Mouse (Mus musculus) lung, embryonic 14.5 days (tissue): Measurements from ENCODE around the gene Tcirg1. TPM values are rescaled to one million over a fixed set of nuclear protein-coding genes. Genes with fewer than 3 reads are reported as not detected.

Experiments used
- ATAC-seq: fragments of 200-750 bp; cut with Nextera tagmentation; 2 replicates; pipeline ENCODE4 v1.8.0; 2017; ENCODE audit warnings: mild to moderate bottlenecking, moderate TSS enrichment, moderate library complexity; ENCODE audit not compliant: insufficient read depth
- DNase-seq: peaks from one replicate; pipeline ENCODE4 v3.0.0-alpha.2; 2015
- H3K27ac ChIP-seq: fragments of 300-500 bp; sonication (generic); 2 replicates; pipeline ENCODE4 v1.5.1; 2014; ENCODE audit warnings: low read depth, mild to moderate bottlenecking, moderate library complexity
- H3K27me3 ChIP-seq: fragments of 300-500 bp; sonication (generic); 2 replicates; pipeline ENCODE4 v1.6.1; 2014; ENCODE audit warnings: low read length, control low read depth; ENCODE audit not compliant: insufficient read depth
- H3K36me3 ChIP-seq: fragments of 300-500 bp; sonication (generic); 2 replicates; pipeline ENCODE4 v1.6.1; 2014; ENCODE audit warnings: control low read depth; ENCODE audit not compliant: insufficient read depth
- H3K4me1 ChIP-seq: fragments of 300-500 bp; sonication (generic); 2 replicates; pipeline ENCODE4 v1.6.1; 2014; ENCODE audit warnings: antibody characterized with exemption, control low read depth; ENCODE audit not compliant: insufficient read depth
- H3K4me2 ChIP-seq: fragments of 300-500 bp; sonication (generic); 2 replicates; pipeline ENCODE4 v1.6.1; 2014; ENCODE audit warnings: mild to moderate bottlenecking
- H3K4me3 ChIP-seq: fragments of 300-500 bp; sonication (generic); 2 replicates; pipeline ENCODE4 v1.5.1; 2014; ENCODE audit warnings: low read depth, low read length
- H3K9ac ChIP-seq: fragments of 300-500 bp; sonication (generic); 2 replicates; pipeline ENCODE4 v1.6.1; 2014
- H3K9me3 ChIP-seq: fragments of 300-500 bp; sonication (generic); 2 replicates; pipeline ENCODE4 v1.6.1; 2016; ENCODE audit warnings: low read depth, low read length, control low read depth
- CTCF ChIP-seq: IDR thresholded peaks from 2 replicates; pipeline ENCODE4 v1.5.1; 2016; ENCODE audit warnings: antibody characterized with exemption, low read depth
- WGBS: fragments of 180-500 bp; shearing (Covaris S2); extraction: QIAGEN DNeasy Blood & Tissue Kit; methylation state at CpG from one replicate; pipeline ENCODE4 v1.1.7; 2014; 5-methylcytosine and 5-hydroxymethylcytosine counted together
- polyA plus RNA-seq: library from polyadenylated mRNA; unstranded; fragments of >200 nt; fragmentation: Nextera tagmentation; extraction: Ambion mirVana; gene quantifications from 2 replicates; pipeline ENCODE4 v1.2.1, GENCODE M21; 2014

Gene Tcirg1
- polyA plus RNA-seq, 1 experiment from 2014 or later: 31.7 TPM

- no peak for ATAC-seq
- no peak overlapping the region for H3K9ac ChIP-seq
- DNase-seq: peak; percentile 52
- H3K36me3 ChIP-seq: peaks cover 57% of the 10 kb centered on the region
- H3K4me2 ChIP-seq: no peak overlapping the region
- no peaks in the 10 kb centered on the region for H3K27me3 ChIP-seq
- no peak for TF ChIP-seq CTCF
- H3K9me3 ChIP-seq: no peaks in the 10 kb centered on the region
- peak overlapping the region; percentile 48 for H3K27ac ChIP-seq
- H3K4me1 ChIP-seq: no peaks in the 10 kb centered on the region
- WGBS: 34% methylated on average over 6 of the region's 6 CpGs
- H3K4me3 ChIP-seq: no peak overlapping the region
Observed at GRCm38 (mm10) chr19:3884325-3884990, 22.5 kb downstream of the Tcirg1 start.

GRCm38 (mm10) chr19:3882214-3882613 lies 24.7 kb downstream of the Tcirg1 start:
- no peak overlapping the region for H3K4me3 ChIP-seq
- no peaks in the 10 kb centered on the region for H3K27me3 ChIP-seq
- no peak overlapping the region for H3K9ac ChIP-seq
- TF ChIP-seq CTCF: no peak
- ATAC-seq: no peak
- H3K9me3 ChIP-seq: no peaks in the 10 kb centered on the region
- H3K4me2 ChIP-seq: no peak overlapping the region
- WGBS: 77% methylated on average over 4 of the region's 4 CpGs
- no peaks in the 10 kb centered on the region for H3K4me1 ChIP-seq
- H3K27ac ChIP-seq: no peak overlapping the region
- H3K36me3 ChIP-seq: peaks cover 40% of the 10 kb centered on the region
- no peak for DNase-seq

GRCm38 (mm10) chr19:3880054-3880848 lies 26.7 kb downstream of the Tcirg1 start:
- Histone ChIP-seq H3K9ac (no peak overlapping the region), H3K4me1 (no peaks in the 10 kb centered on the region), H3K4me3 (no peak overlapping the region), H3K9me3 (no peaks in the 10 kb centered on the region), H3K4me2 (no peak overlapping the region), H3K27me3 (no peaks in the 10 kb centered on the region), H3K36me3 (peaks cover 21% of the 10 kb centered on the region), H3K27ac (no peak overlapping the region)
- WGBS: 73% methylated on average over 6 of the region's 6 CpGs
- no peak for ATAC-seq
- TF ChIP-seq CTCF: no peak
- peak; percentile 32 for DNase-seq

GRCm38 (mm10) chr19:3875045-3875444 lies 31.9 kb downstream of the Tcirg1 start:
- Histone ChIP-seq H3K9ac (no peak overlapping the region), H3K27ac (no peak overlapping the region), H3K27me3 (no peaks in the 10 kb centered on the region), H3K4me3 (no peak overlapping the region), H3K4me1 (no peaks in the 10 kb centered on the region), H3K9me3 (no peaks in the 10 kb centered on the region), H3K36me3 (peaks cover 3% of the 10 kb centered on the region; the same call in 1 of the 2 replicates), H3K4me2 (no peak overlapping the region)
- DNase-seq: no peak
- TF ChIP-seq CTCF: no peak
- 69% methylated on average over 7 of the region's 7 CpGs for WGBS
- ATAC-seq: no peak

GRCm38 (mm10) chr19:3872373-3872772 lies 34.6 kb downstream of the Tcirg1 start:
- Histone ChIP-seq H3K9me3 (no peaks in the 10 kb centered on the region), H3K4me1 (no peaks in the 10 kb centered on the region), H3K4me2 (no peak overlapping the region), H3K36me3 (peaks cover 3% of the 10 kb centered on the region; the same call in 1 of the 2 replicates), H3K27ac (no peak overlapping the region), H3K4me3 (no peak overlapping the region), H3K27me3 (no peaks in the 10 kb centered on the region), H3K9ac (no peak overlapping the region)
- WGBS: 50% methylated on average over 4 of the region's 4 CpGs
- TF ChIP-seq CTCF: no peak
- peak; percentile 69 for DNase-seq
- no peak for ATAC-seq

- no peaks in the 10 kb centered on the region for H3K4me1 ChIP-seq
- no peak for TF ChIP-seq CTCF
- H3K36me3 ChIP-seq: peaks cover 5% of the 10 kb centered on the region; the same call in 1 of the 2 replicates
- no peak overlapping the region for H3K4me3 ChIP-seq
- no peak overlapping the region for H3K27ac ChIP-seq
- H3K4me2 ChIP-seq: no peak overlapping the region
- no peak overlapping the region for H3K9ac ChIP-seq
- H3K27me3 ChIP-seq: no peaks in the 10 kb centered on the region
- DNase-seq (no peak), ATAC-seq (no peak)
- no peaks in the 10 kb centered on the region; the same call in 1 of the 2 replicates for H3K9me3 ChIP-seq
Observed at GRCm38 (mm10) chr19:3871468-3871867, 35.5 kb downstream of the Tcirg1 start.

- no peaks in the 10 kb centered on the region for H3K4me1 ChIP-seq
- peaks cover 19% of the 10 kb centered on the region; the same call in 1 of the 2 replicates for H3K36me3 ChIP-seq
- 60% methylated on average over 1 of the region's 1 CpGs for WGBS
- peaks cover 3% of the 10 kb centered on the region; the same call in 1 of the 2 replicates for H3K9me3 ChIP-seq
- no peak overlapping the region for H3K4me3 ChIP-seq
- no peaks in the 10 kb centered on the region for H3K27me3 ChIP-seq
- TF ChIP-seq CTCF: no peak
- no peak overlapping the region for H3K9ac ChIP-seq
- no peak overlapping the region for H3K4me2 ChIP-seq
- ATAC-seq (no peak), DNase-seq (peak; percentile 75)
- no peak overlapping the region; the same call in 1 of the 2 replicates for H3K27ac ChIP-seq
Observed at GRCm38 (mm10) chr19:3868290-3868689, 38.6 kb downstream of the Tcirg1 start.
